Mouse (Mus musculus) lung, adult 18-20 months (tissue): ENCODE data around the gene Scgb2b21.
"Not testable (repeated sequence)": the region's sequence is repeated elsewhere in the genome, so short reads cannot be mapped to it uniquely, and the experiment has no call there.

Experiments
- DNase-seq, 2 experiments: peaks; one replicate each; pipeline ENCODE4 v3.0.0; 2022; ENCODE audit warnings: mixed read lengths in 2 of 2

Scgb2b21 gene

GRCm38 (mm10) chr7:33520358-33520757, at the start of gene Scgb2b21:
Gene Scgb2b21, minus strand, starts transcription at chr7:33520458.
- no peak for DNase-seq

GRCm38 (mm10) chr7:33543420-33543819, 23.2 kb upstream of the Scgb2b21 start:
- not testable (repeated sequence) for DNase-seq
